Mouse (Mus musculus) midbrain, embryonic 11.5 days (tissue): ENCODE results near the gene Unc13d. TPM values are rescaled to one million over a fixed set of nuclear protein-coding genes. Genes with fewer than 3 reads are reported as not detected.

Source experiments
- ATAC-seq: fragments of 200-750 bp; cut with Nextera tagmentation; 2 replicates; pipeline ENCODE4 v1.8.0; 2017; ENCODE audit warnings: moderate TSS enrichment, moderate library complexity; ENCODE audit not compliant: low FRiP score
- DNase-seq: peaks from one replicate; pipeline ENCODE4 v3.0.0; 2015; ENCODE audit warnings: low spot score; ENCODE audit errors: missing footprints
- H3K27ac ChIP-seq: fragments of 300-500 bp; sonication (generic); 2 replicates; pipeline ENCODE4 v1.5.1; 2014; ENCODE audit warnings: low read depth, low read length
- H3K27me3 ChIP-seq: fragments of 300-500 bp; sonication (generic); 2 replicates; pipeline ENCODE4 v1.6.1; 2014; ENCODE audit warnings: mild to moderate bottlenecking, low read length, moderate library complexity, mixed read lengths; ENCODE audit not compliant: control insufficient read depth, insufficient read depth
- H3K36me3 ChIP-seq: fragments of 300-500 bp; sonication (generic); 2 replicates; pipeline ENCODE4 v1.6.1; 2014; ENCODE audit warnings: mild to moderate bottlenecking, low read length, moderate library complexity, mixed read lengths; ENCODE audit not compliant: control insufficient read depth, insufficient read depth
- H3K4me1 ChIP-seq: fragments of 300-500 bp; sonication (generic); 2 replicates; pipeline ENCODE4 v1.6.1; 2014; ENCODE audit warnings: low read length; ENCODE audit not compliant: control insufficient read depth, insufficient read depth
- H3K4me2 ChIP-seq: fragments of 300-500 bp; sonication (generic); 2 replicates; pipeline ENCODE4 v1.6.1; 2014; ENCODE audit warnings: mild to moderate bottlenecking, moderate library complexity
- H3K4me3 ChIP-seq: fragments of 300-500 bp; sonication (generic); 2 replicates; pipeline ENCODE4 v1.5.1; 2014; ENCODE audit warnings: low read depth, low read length
- H3K9ac ChIP-seq: fragments of 300-500 bp; sonication (generic); 2 replicates; pipeline ENCODE4 v1.6.1; 2014; ENCODE audit warnings: low read length
- H3K9me3 ChIP-seq: fragments of 300-500 bp; sonication (generic); 2 replicates; pipeline ENCODE4 v1.6.1; 2016; ENCODE audit warnings: low read length; ENCODE audit not compliant: control insufficient read depth
- WGBS: fragments of 180-500 bp; shearing (Covaris S2); extraction: QIAGEN DNeasy Blood & Tissue Kit; methylation state at CpG from one replicate; pipeline ENCODE4 v1.1.7; 2014; 5-methylcytosine and 5-hydroxymethylcytosine counted together
- polyA plus RNA-seq: library from polyadenylated mRNA; unstranded; fragments of >200 nt; fragmentation: Nextera tagmentation; extraction: Ambion mirVana; gene quantifications from 2 replicates; pipeline ENCODE4 v1.2.1, GENCODE M21; 2014

Gene Unc13d
- polyA plus RNA-seq, 1 experiment from 2014 or later = 0.82 TPM

DNA sequence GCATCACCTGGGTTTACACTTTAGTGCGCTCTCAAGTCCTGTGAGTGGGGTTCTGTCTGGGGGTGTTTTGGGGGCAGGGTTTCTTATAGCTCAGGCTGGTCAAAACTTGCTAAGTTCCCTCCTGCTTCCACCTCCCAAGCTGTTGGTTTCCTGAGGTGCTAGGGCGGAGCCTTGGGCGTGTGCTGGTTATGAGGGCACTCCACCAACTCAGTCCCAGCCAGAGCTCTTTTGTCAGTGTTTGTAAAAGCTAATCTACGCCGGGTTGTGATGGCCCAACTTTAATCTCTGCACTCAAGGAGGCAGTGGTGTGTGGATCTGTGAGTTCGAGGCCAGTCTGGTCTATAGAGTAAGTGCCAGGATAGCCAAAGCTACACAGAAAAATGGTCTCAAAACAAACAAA is 6.4 kb upstream of the Unc13d start:
- H3K4me3 ChIP-seq = no peak overlapping the region
- no peaks in the 10 kb centered on the region for H3K27me3 ChIP-seq
- DNase-seq (no peak), ATAC-seq (no peak)
- no peak overlapping the region for H3K4me2 ChIP-seq
- H3K27ac ChIP-seq = no peak overlapping the region
- H3K9me3 ChIP-seq = no peaks in the 10 kb centered on the region
- no peak overlapping the region for H3K9ac ChIP-seq
- peaks cover 10% of the 10 kb centered on the region for H3K36me3 ChIP-seq
- WGBS = 88% methylated on average over 6 of the region's 6 CpGs
- peaks cover 19% of the 10 kb centered on the region for H3K4me1 ChIP-seq

DNA sequence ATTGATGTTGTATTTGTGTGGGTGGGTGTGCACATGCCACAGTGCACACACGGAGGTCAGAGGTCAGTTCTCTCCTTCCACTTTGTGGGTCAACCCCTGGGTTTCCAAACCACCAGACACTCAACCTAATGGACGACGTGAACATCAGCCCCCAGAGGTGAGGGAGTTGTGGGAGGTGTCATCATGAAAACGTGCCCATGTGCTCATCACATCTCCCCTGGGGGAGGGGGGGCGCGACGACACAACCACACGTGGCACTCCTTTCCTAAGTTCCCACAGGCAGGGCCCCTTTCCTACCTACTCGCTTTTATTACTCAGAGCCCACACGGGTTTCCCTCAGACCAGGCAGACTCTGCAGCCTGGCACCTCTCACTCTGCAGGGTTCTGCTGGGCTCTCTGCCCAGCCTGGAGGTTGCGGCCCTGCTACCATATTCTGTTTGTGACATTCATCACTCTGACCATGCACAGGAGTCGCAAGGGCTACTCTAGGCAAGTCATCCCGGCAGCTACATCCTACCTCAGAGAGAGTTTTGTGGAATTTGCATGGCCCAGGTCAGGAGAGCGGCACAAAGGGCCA is 5.4 kb upstream of the Unc13d start:
- peaks cover 28% of the 10 kb centered on the region for H3K4me1 ChIP-seq
- H3K9ac ChIP-seq = no peak overlapping the region
- DNase-seq = no peak
- no peak overlapping the region for H3K27ac ChIP-seq
- 92% methylated on average over 14 of the region's 14 CpGs for WGBS
- no peak for ATAC-seq
- no peak overlapping the region for H3K4me3 ChIP-seq
- no peak overlapping the region for H3K4me2 ChIP-seq
- peaks cover 12% of the 10 kb centered on the region for H3K36me3 ChIP-seq
- H3K9me3 ChIP-seq = no peaks in the 10 kb centered on the region
- no peaks in the 10 kb centered on the region for H3K27me3 ChIP-seq

DNA sequence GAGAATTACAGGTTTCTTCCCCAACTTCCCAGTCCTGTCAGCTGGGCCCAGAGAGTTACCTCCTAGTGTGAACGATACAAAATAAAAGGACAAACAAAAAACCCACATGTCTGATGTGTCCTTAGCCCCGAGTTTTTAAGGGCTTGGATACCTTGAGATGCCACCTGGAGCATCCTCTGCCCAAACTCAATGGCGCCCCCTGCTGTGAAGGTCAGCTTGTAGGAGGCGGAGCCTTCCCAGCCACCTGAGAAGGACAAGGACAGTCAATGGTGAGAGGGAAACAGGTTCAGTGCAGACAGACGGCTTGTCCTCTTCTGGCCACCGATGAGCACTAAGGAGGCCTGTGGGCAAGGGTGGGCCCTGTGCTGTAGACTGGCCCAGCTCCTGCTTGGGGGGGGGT is 3.3 kb upstream of the Unc13d start:
- H3K4me2 ChIP-seq = no peak overlapping the region
- H3K9ac ChIP-seq = no peak overlapping the region
- DNase-seq = no peak
- no peak overlapping the region for H3K4me3 ChIP-seq
- no peaks in the 10 kb centered on the region for H3K9me3 ChIP-seq
- H3K36me3 ChIP-seq = peaks cover 12% of the 10 kb centered on the region
- ATAC-seq = no peak
- H3K27me3 ChIP-seq = no peaks in the 10 kb centered on the region
- H3K27ac ChIP-seq = no peak overlapping the region
- peaks cover 24% of the 10 kb centered on the region for H3K4me1 ChIP-seq
- WGBS = 71% methylated on average over 6 of the region's 6 CpGs

DNA sequence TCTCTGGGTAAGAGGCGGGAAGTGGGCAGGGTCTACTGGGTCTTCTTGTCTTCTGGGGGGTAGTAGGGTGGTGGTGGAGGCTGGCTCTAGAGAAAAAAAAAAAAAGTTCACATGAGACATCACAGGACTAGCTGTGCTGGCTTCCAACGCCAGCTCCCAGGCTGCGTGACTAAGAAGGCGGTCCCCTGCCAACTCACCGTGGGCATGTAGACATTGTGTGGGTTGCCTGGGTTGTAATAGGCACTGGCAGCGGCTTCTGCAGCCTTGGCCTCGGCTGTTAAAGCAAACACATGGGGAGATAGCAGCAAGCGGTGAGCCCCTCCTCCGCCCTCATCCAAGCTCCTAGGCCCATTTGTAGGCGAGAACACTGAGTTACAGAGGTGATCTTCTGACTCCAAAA is 1.8 kb upstream of the Unc13d start:
- H3K36me3 ChIP-seq = peaks cover 12% of the 10 kb centered on the region
- peaks cover 18% of the 10 kb centered on the region for H3K4me1 ChIP-seq
- DNase-seq (no peak), ATAC-seq (no peak)
- H3K27ac ChIP-seq = 0 out of 2 replicates have a peak overlapping the region, but pooled peaks have one; percentile 69
- no peak overlapping the region for H3K4me3 ChIP-seq
- 74% methylated on average over 10 of the region's 10 CpGs for WGBS
- no peak overlapping the region; the same call in 1 of the 2 replicates for H3K9ac ChIP-seq
- H3K9me3 ChIP-seq = no peaks in the 10 kb centered on the region
- H3K4me2 ChIP-seq = no peak overlapping the region
- no peaks in the 10 kb centered on the region for H3K27me3 ChIP-seq

DNA sequence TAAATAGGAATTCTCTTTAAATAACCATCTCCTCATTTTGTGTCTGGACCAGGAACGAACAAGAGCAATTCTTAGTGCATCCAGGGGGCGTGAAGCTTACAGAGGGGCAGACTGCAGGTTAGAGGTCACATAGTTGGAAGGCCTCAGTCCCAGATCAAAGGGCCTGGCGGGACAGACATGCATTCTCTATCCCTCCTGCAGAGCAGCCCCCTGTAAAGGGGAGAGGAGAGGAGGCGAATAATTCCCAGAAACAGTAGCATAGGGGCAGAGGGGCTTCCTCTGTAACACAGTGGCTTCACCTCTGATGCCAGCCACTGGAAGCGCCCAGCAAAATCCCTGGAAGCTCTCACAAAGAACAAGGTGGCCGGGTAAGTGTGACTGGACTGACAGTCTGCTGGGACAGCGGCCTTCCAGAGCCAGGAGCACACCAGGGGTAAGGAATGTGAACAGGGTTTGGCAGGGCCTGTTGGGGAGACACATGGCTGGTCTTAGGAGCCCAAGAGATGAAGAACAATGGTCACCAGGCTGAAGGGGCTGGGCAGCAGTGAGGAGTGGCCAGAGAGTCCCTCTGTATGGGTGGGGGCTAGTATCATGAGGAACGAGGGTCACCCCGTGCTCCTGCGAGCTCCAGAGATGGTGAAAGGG is 1.0 kb upstream of the Unc13d start:
- H3K36me3 ChIP-seq = peaks cover 12% of the 10 kb centered on the region
- DNase-seq = no peak
- WGBS = 9% methylated on average over 10 of the region's 10 CpGs

DNA sequence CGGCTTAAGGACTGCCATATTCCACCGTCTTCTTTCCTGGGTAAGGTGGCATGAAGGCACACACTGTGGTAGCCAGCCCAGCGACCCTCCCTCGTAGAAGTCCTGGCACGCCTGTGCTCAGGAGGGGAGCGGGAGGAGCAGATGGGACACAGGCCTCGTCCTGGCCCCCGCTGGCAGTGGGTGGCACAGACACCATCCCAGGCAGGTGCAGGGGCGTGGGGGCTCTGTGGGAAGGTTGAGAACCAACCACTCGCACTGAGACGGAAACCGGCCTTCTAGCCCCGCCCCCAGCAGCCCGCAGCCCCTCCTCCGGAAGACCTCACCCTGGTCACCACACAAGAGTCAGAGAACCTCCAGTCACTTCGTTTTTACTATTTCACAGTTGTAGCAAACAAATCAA is 460 bp upstream of the Unc13d start:
- WGBS = 10% methylated on average over 16 of the region's 16 CpGs
- no peaks in the 10 kb centered on the region for H3K27me3 ChIP-seq
- peak overlapping the region; percentile 3; the same call in 1 of the 2 replicates for H3K4me3 ChIP-seq
- no peak overlapping the region for H3K27ac ChIP-seq
- DNase-seq = peak; percentile 94
- H3K4me1 ChIP-seq = peaks cover 18% of the 10 kb centered on the region
- H3K36me3 ChIP-seq = peaks cover 12% of the 10 kb centered on the region
- H3K9ac ChIP-seq = peak overlapping the region; percentile 3; the same call in 1 of the 2 replicates
- H3K4me2 ChIP-seq = peak overlapping the region; percentile 31
- peak; percentile 59; the same call in 1 of the 2 replicates for ATAC-seq
- no peaks in the 10 kb centered on the region for H3K9me3 ChIP-seq

More for the DNA sequence above, 1.0 kb upstream of the Unc13d start:
- Histone ChIP-seq H3K4me3 (no peak overlapping the region), H3K9me3 (no peaks in the 10 kb centered on the region), H3K27me3 (no peaks in the 10 kb centered on the region), H3K27ac (peak overlapping the region; percentile 69; the same call in 1 of the 2 replicates), H3K9ac (peak overlapping the region; percentile 38; the same call in 1 of the 2 replicates), H3K4me1 (peaks cover 18% of the 10 kb centered on the region), H3K4me2 (peak overlapping the region; percentile 10; the same call in 1 of the 2 replicates)
- no peak for ATAC-seq

DNA sequence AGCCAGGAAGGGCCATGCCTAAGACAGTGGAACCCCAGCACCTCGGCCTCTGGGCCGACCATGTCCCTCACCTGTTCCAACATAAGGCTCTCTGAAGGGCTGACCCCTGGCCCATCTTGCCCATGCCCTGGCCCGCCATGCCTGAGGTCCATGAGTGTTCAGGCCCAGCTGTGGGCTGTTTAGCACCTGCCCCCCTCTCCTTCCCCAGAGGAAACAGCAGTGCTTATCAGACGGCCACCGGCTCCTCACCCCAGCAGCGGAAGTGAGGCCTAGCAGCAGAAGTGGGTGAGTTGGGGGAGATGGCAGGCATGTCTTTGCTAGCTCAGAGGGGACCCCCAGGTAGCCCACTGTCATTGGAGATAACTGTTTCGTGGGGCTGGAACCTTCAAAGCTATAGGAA is 925 bp downstream of the Unc13d start:
- no peaks in the 10 kb centered on the region for H3K9me3 ChIP-seq
- no peak overlapping the region for H3K9ac ChIP-seq
- peaks cover 7% of the 10 kb centered on the region for H3K36me3 ChIP-seq
- no peak overlapping the region for H3K4me3 ChIP-seq
- 89% methylated on average over 7 of the region's 7 CpGs for WGBS
- no peak overlapping the region for H3K27ac ChIP-seq
- DNase-seq (no peak), ATAC-seq (no peak)
- peaks cover 18% of the 10 kb centered on the region for H3K4me1 ChIP-seq
- H3K4me2 ChIP-seq = no peak overlapping the region
- H3K27me3 ChIP-seq = no peaks in the 10 kb centered on the region

DNA sequence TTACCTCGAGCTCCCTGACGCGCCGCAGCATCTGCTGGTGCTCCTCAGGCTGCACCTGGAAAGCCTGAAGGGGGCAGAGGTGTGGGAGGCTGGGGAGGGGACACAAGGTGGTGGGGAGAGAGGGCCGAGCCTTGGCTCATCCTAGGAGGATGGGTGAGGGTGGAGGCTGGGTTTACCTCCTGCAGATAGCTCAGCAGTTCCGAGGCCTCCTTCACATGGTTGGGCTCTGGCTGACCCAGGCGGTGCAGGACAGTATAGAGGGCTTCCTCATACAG is 1.6 kb downstream of the Unc13d start:
- H3K36me3 ChIP-seq = peaks cover 7% of the 10 kb centered on the region; the same call in 1 of the 2 replicates
- no peak for DNase-seq
- H3K4me2 ChIP-seq = no peak overlapping the region
- no peak overlapping the region for H3K4me3 ChIP-seq
- no peak overlapping the region for H3K27ac ChIP-seq
- no peak for ATAC-seq
- H3K9ac ChIP-seq = no peak overlapping the region
- 51% methylated on average over 7 of the region's 7 CpGs for WGBS
- H3K4me1 ChIP-seq = peaks cover 18% of the 10 kb centered on the region
- no peaks in the 10 kb centered on the region for H3K27me3 ChIP-seq
- no peaks in the 10 kb centered on the region for H3K9me3 ChIP-seq

DNA sequence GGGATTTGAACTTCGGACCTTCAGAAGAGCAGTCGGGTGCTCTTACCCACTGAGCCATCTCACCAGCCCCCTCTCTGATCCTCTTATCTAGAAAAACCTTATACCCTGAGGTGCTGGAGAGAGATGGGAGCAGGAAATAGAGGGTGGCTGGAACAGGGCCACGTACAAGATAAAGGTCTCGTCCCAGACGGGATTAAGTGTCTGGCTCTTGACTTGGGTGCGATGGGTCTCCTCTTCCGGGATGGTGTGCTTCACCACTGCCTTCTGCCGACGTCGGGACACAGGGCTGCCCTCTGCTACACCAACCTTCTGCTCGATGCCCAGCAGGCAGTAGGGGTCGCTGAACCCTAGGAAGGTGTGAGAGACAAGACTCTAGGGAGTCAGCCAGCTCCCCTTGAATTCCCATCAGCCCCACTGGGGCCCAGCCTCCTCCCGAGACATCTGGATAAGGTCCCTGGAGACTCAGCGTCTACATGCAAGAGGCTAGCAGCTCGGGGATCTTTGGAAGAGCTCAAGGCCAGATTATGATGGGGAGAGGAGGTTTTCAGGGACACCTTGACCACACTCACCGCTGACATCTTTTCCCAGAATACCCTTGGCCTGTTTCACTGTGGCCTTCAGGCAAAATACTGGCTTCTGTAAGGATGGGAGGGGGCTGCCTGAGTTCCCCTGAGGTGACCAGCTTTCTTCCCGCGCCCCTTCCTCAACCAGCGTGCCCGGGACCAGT is 2.1 kb downstream of the Unc13d start:
- H3K4me1 ChIP-seq = peaks cover 18% of the 10 kb centered on the region
- no peaks in the 10 kb centered on the region for H3K27me3 ChIP-seq
- H3K4me3 ChIP-seq = no peak overlapping the region
- no peak overlapping the region for H3K4me2 ChIP-seq
- peaks cover 7% of the 10 kb centered on the region; the same call in 1 of the 2 replicates for H3K36me3 ChIP-seq
- ATAC-seq (no peak), DNase-seq (no peak)
- no peak overlapping the region for H3K9ac ChIP-seq
- H3K9me3 ChIP-seq = no peaks in the 10 kb centered on the region
- no peak overlapping the region for H3K27ac ChIP-seq
- 61% methylated on average over 20 of the region's 20 CpGs for WGBS
